Mouse (Mus musculus): Measurements from ENCODE around the gene Gabbr2. TPM values are rescaled to one million over a fixed set of nuclear protein-coding genes. Genes with fewer than 3 reads are reported as not detected.

Gabbr2 gene
- polyA plus RNA-seq, 1 experiment = 25.0 TPM

DNA sequence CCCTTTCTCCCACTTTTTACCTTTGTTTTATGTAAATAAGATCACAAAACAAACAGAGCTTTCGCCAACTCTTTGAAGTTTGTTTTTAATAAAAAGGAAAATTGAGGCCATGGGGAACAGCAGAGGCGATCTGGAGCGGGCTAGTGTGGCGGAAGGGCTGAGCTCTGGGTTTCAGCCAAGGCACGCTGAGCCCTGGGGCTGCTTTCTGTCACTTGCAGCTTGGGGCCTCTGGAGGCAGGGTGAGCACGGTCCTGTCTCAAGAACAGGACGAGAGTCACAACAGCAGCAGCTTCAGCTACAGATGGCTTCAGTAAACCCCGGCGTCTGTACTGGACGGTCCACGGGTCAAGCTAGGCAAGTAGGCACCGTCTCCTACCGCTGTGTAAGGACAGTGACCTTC, 132.8 kb downstream of the Gabbr2 start:
- DNase-seq (ENCODE audit: low read depth) = peak; percentile 79
- TF ChIP-seq POLR2A (IDR thresholded peaks at IDR 0.05; ENCODE audit: borderline replicate concordance, extremely low read depth, insufficient read depth, insufficient read length, poor library complexity, severe bottlenecking) (no peak), CTCF (IDR thresholded peaks at IDR 0.05; ENCODE audit: borderline replicate concordance, extremely low read depth, insufficient read depth, insufficient read length) (peak; percentile 46; the same call in 1 of the 2 replicates)

DNA sequence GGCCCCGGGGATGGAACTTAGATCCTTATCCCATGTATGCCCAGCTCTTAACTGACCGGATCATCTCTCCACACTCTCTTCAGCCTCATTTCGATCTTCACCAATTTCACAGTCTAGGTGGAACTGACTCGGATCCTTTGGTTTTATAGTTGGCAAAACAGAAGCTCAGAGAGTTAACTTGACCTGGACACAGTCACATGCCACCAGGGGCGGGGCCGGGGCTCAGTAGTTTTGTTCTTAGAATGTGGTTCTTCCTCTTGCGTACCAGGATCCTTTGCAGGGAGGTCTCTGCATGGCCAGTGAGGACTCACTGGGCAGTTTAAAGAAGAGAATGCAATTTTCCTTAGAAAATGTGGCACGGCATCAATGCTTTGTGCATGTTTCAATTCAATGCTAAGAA, 135.5 kb downstream of the Gabbr2 start:
- TF ChIP-seq CTCF (IDR thresholded peaks at IDR 0.05; ENCODE audit: borderline replicate concordance, extremely low read depth, insufficient read depth, insufficient read length) = no peak
- no peak for TF ChIP-seq POLR2A (IDR thresholded peaks at IDR 0.05; ENCODE audit: borderline replicate concordance, extremely low read depth, insufficient read depth, insufficient read length, poor library complexity, severe bottlenecking)
- no peak for DNase-seq (ENCODE audit: low read depth)

DNA sequence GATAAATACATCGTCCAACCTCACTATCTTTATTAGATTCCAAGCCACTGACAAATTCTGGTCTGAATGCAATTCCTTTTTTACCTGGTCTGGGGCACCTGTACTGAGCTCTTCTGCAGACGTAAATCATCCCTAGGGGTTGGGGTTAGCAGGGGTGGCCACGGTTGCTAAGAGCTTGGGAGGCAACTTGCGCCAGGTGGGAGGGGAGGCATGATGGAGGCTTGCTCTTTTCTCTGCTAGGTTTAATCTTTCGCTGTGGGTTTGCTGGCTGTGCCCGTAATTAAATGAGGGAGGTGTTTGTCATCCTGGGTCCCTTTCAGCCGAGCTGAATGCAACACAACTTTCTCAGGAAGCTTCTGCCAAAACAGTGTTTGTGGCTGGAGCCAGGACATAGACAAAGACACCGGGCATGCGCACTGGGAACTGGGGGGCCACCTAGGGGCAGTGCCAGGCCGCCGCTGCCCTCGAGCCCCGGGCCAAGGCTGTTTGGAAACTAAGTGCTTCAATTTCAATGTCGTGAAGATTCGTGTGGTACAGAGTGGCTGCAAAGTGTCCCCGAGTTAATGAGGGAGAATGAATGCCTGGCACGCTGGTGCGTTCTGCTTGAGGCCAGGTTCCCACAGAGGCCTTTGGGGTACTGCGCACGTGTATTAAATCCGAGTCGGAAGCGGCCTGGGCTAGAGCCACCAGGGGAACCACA, 136.8 kb downstream of the Gabbr2 start:
- peak; percentile 94 for DNase-seq (ENCODE audit: low read depth)
- TF ChIP-seq CTCF (IDR thresholded peaks at IDR 0.05; ENCODE audit: borderline replicate concordance, extremely low read depth, insufficient read depth, insufficient read length) (no peak), POLR2A (IDR thresholded peaks at IDR 0.05; ENCODE audit: borderline replicate concordance, extremely low read depth, insufficient read depth, insufficient read length, poor library complexity, severe bottlenecking) (no peak)

DNA sequence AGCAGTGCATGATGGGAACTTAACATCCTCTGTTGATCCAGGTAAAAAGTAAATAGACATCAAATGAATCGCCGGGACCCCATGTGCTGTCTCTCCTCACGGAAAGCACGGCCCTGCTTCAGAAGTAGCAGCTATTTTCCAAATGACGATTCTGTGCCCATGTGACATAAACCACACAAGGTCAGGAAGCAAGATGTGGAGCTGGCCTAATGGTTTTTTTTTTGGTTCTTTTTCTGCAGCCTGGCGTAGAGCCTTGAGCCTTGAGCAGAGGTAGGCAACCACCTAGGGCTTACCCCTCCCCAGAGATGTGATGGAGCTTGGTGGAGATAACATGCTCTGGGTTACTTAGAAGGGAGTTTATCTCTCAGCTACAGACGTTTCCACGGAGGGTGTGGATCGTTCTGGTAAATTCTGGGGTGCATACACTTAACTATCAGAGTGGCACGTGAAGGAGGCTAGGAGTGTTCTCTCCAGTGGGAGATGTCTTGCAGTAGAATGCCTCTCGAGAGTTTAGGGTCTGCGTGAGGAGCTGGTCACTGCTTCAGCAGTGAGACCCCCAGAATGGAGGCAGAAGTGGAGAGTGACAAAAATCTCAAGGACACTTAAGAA, 137.7 kb downstream of the Gabbr2 start:
- no peak for DNase-seq (ENCODE audit: low read depth)
- TF ChIP-seq POLR2A (IDR thresholded peaks at IDR 0.05; ENCODE audit: borderline replicate concordance, extremely low read depth, insufficient read depth, insufficient read length, poor library complexity, severe bottlenecking) = no peak
- TF ChIP-seq CTCF (IDR thresholded peaks at IDR 0.05; ENCODE audit: borderline replicate concordance, extremely low read depth, insufficient read depth, insufficient read length) = no peak

GRCm38 (mm10) chr4:46847745-46848144, 143.9 kb downstream of the Gabbr2 start:
- no peak for DNase-seq (ENCODE audit: low read depth)
- TF ChIP-seq POLR2A (IDR thresholded peaks at IDR 0.05; ENCODE audit: borderline replicate concordance, extremely low read depth, insufficient read depth, insufficient read length, poor library complexity, severe bottlenecking) = no peak
- TF ChIP-seq CTCF (IDR thresholded peaks at IDR 0.05; ENCODE audit: borderline replicate concordance, extremely low read depth, insufficient read depth, insufficient read length) = no peak

- TF ChIP-seq CTCF (IDR thresholded peaks at IDR 0.05; ENCODE audit: borderline replicate concordance, extremely low read depth, insufficient read depth, insufficient read length) = peak; percentile 6; the same call in 1 of the 2 replicates
- TF ChIP-seq POLR2A (IDR thresholded peaks at IDR 0.05; ENCODE audit: borderline replicate concordance, extremely low read depth, insufficient read depth, insufficient read length, poor library complexity, severe bottlenecking) = no peak
- DNase-seq (ENCODE audit: low read depth) = no peak
Observed at GRCm38 (mm10) chr4:46846396-46846795, 145.3 kb downstream of the Gabbr2 start.

GRCm38 (mm10) chr4:46844982-46845643, 146.6 kb downstream of the Gabbr2 start:
- no peak for DNase-seq (ENCODE audit: low read depth)
- TF ChIP-seq CTCF (IDR thresholded peaks at IDR 0.05; ENCODE audit: borderline replicate concordance, extremely low read depth, insufficient read depth, insufficient read length) = no peak
- TF ChIP-seq POLR2A (IDR thresholded peaks at IDR 0.05; ENCODE audit: borderline replicate concordance, extremely low read depth, insufficient read depth, insufficient read length, poor library complexity, severe bottlenecking) = no peak

GRCm38 (mm10) chr4:46844567-46844966, 147.1 kb downstream of the Gabbr2 start:
- DNase-seq (ENCODE audit: low read depth) = no peak
- TF ChIP-seq CTCF (IDR thresholded peaks at IDR 0.05; ENCODE audit: borderline replicate concordance, extremely low read depth, insufficient read depth, insufficient read length) = no peak
- TF ChIP-seq POLR2A (IDR thresholded peaks at IDR 0.05; ENCODE audit: borderline replicate concordance, extremely low read depth, insufficient read depth, insufficient read length, poor library complexity, severe bottlenecking) = no peak

GRCm38 (mm10) chr4:46842596-46842995, 149.1 kb downstream of the Gabbr2 start:
- no peak for DNase-seq (ENCODE audit: low read depth)
- TF ChIP-seq POLR2A (IDR thresholded peaks at IDR 0.05; ENCODE audit: borderline replicate concordance, extremely low read depth, insufficient read depth, insufficient read length, poor library complexity, severe bottlenecking) (no peak), CTCF (IDR thresholded peaks at IDR 0.05; ENCODE audit: borderline replicate concordance, extremely low read depth, insufficient read depth, insufficient read length) (no peak)

DNA sequence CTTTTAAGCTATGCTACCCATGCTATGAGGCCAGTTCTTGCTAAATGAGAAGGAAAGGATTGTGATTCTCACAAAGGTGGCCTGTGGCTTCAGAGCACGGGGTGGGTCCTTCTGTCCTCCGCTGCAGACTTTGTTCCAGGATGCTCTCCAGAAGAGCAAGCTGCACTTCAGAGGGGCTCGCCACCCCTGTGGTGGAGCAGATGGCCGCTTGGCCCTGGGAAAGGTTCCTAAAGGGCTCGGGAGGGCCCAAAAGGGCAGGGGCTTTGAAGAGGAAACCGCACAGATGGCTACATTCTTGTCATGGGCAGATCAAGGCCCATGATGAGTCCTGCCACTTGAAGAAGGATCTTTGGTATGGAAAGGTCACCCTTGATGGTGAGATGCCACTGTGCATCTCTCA, 151.5 kb downstream of the Gabbr2 start:
- DNase-seq (ENCODE audit: low read depth) = no peak
- TF ChIP-seq CTCF (IDR thresholded peaks at IDR 0.05; ENCODE audit: borderline replicate concordance, extremely low read depth, insufficient read depth, insufficient read length) (no peak), POLR2A (IDR thresholded peaks at IDR 0.05; ENCODE audit: borderline replicate concordance, extremely low read depth, insufficient read depth, insufficient read length, poor library complexity, severe bottlenecking) (no peak)

DNA sequence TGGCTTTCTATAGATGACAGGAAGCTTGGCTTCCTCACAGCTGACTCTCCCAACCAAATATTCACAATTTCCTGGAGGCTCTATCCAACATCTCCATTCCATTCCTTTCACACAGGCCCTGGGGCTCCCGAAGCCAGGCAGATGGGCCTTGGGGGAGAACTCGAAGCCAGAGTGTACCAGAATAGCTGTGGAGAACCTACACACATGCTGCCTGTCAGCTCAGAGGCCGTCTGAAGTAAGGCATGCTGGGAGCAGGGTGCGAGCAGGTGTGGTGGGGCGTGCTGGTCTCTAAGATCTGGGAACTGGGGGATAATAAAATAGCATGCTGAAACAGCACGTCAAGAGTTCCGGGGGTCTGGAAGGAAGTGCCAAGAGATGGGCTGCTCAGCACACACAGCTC, 154.3 kb downstream of the Gabbr2 start:
- no peak for DNase-seq (ENCODE audit: low read depth)
- no peak for TF ChIP-seq POLR2A (IDR thresholded peaks at IDR 0.05; ENCODE audit: borderline replicate concordance, extremely low read depth, insufficient read depth, insufficient read length, poor library complexity, severe bottlenecking)
